Mouse (Mus musculus) thymus, adult 2 months (tissue): Measurements from ENCODE around the gene Fchsd2.

Experiments used
- CTCF ChIP-seq: fragments of 200-500 bp; IDR thresholded peaks from 2 replicates; pipeline ENCODE4 v1.5.1; 2012; ENCODE audit warnings: mild to moderate bottlenecking, control low read depth, low read length, moderate library complexity, borderline replicate concordance; ENCODE audit not compliant: control insufficient read depth, poor library complexity, insufficient read depth; ENCODE audit errors: extremely low read depth
- POLR2A ChIP-seq: fragments of 200-500 bp; IDR thresholded peaks from 2 replicates; pipeline ENCODE4 v1.6.1; 2012; ENCODE audit warnings: mild to moderate bottlenecking, low read length, control low read depth, moderate library complexity; ENCODE audit not compliant: control insufficient read depth, poor library complexity, insufficient read depth; ENCODE audit errors: extremely low read depth

GRCm38 (mm10) chr7:101142907-101143306 lies 50.2 kb downstream of the Fchsd2 start:
- TF ChIP-seq CTCF (no peak), POLR2A (no peak)
